Mouse (Mus musculus) E14TG2a.4 (cell line): ENCODE data around the gene Krt73.

Experiments used
- CTCF ChIP-seq: conservative IDR thresholded peaks from 2 replicates; pipeline ENCODE4 v1.5.1; 2014; ENCODE audit warnings: low read length
- POU5F1 ChIP-seq: IDR thresholded peaks from 2 replicates; pipeline ENCODE4 v1.6.1; 2014; ENCODE audit warnings: low read length, borderline replicate concordance

DNA sequence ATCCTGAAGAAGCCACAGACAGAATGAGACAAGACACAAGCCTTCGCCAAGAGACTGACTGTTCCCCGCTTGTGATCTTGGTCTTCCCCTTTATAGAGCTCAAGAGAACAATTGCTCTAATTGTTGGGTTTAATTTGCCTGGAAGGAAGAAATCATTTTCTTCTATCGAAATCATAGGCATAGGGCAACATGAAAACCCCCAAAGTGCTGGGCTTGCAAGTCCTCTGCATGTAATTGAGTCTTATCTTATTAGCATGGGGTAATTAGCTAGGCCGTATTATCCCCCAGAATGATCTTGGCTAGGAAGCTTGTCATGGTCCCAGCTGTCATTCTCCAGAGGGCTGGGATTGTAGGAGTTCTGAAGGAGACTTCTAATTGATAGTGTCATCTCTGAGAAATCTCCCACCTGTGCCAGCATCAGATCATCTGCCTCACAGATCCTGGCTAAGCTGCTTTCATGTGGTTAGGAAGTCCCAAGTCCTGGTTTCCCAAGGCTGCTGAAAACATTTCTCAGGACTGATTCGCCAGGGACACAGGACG, at the start of gene Krt73:
- TF ChIP-seq CTCF (no peak), POU5F1 (no peak)
